Mouse (Mus musculus) MN1 (cell line): ENCODE results near the gene C9.

ENCODE experiments used
- DNase-seq: peaks from one replicate; pipeline ENCODE4 v3.0.0-alpha.2; 2016; ENCODE audit warnings: low spot score

The C9 gene

DNA sequence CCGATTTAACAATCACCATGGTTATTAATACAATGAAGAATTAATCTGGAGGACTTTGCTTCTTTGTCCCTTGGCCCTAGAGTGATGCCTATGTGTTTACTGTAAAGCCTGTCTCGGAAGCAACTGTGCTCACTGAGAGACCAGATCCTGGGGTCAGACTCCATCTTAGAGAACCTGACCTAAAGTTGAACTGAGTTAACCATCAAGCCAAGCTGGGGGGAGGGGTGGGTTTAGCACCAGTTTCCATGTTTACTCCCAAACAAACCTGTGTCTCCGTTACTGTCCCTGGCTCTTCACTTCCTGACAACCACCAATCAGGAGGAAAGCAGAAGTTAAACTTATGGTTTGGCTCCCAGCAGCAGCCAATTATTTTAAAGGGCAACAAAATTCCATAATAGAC, 38.4 kb downstream of the C9 start:
- DNase-seq: no peak

- DNase-seq: no peak
Measured at GRCm38 (mm10) chr15:6492386-6492785, 47.3 kb downstream of the C9 start.

- no peak for DNase-seq
Measured at GRCm38 (mm10) chr15:6498396-6499070, 53.4 kb downstream of the C9 start.

GRCm38 (mm10) chr15:6500787-6501186, 55.7 kb downstream of the C9 start:
- DNase-seq: no peak

- DNase-seq: no peak
Measured at GRCm38 (mm10) chr15:6517525-6517924, 72.4 kb downstream of the C9 start.

DNA sequence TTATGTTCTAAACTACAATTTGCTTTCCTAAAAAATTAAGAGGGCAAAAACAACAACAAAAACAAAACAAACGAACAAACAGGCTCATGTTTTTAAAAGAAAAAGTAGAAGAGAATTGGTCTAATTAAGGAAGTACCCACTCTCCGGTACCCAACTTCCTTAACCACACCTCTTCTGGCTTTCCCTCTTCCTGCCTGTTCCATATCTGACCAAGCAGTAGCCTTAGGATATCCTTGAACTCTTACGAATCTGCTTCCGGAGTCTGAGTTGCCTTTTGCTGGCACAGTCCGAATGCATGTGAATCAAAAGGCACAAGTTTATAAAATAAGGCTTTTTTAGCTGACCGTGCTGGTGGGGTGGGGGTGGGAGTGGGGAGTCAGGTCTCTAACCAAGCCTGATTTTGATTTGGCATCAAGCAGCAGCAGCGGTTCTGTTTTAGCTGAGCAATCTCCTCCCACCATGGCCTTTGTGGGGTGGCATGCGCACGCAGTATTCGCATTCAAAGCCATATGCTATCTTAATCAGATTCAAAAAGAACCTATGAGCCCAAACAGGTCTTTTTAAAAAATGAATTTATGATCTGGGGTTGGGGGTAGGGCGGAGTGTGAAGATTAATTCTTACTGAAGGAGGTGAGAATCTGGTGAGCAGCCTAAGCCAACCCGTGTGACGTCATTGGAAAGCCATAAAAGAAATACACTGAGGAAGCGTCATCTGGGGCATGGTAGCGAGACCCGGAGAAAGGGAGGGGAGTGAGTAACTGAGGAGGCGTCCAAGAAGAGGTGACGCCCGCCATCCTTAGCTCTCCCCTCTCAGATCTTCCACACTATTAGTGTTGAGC, 74.5 kb downstream of the C9 start:
- DNase-seq: no peak

DNA sequence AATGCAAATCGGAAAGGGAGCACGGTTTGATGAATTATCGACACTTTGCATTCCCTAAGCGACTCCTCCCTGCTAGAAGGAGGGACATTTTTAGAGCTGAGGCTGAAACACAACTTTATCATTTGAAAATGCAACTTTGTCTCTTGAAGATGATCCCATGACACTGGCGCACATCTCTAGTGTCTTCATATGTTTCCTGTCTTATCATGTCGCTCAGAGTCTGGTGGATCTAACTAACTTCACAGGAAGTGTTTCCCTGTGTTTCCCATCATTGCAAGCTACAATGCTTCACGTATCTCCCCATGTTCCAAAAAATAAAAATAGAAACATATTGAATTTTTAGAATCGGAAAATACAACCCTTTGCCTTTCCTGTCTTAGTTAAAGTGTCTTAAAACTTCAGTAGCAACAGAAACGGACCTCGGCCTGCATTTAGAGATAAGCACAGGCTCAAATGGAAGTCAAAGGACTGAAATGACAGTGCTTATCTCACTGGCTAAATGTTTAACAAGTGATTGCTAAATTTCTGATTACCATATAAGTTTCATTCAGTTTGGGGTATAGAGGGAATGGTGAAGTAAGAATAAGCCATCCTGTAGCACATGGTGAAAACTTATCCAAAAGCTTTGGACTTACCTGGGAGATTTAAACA, 75.5 kb downstream of the C9 start:
- DNase-seq: no peak

DNA sequence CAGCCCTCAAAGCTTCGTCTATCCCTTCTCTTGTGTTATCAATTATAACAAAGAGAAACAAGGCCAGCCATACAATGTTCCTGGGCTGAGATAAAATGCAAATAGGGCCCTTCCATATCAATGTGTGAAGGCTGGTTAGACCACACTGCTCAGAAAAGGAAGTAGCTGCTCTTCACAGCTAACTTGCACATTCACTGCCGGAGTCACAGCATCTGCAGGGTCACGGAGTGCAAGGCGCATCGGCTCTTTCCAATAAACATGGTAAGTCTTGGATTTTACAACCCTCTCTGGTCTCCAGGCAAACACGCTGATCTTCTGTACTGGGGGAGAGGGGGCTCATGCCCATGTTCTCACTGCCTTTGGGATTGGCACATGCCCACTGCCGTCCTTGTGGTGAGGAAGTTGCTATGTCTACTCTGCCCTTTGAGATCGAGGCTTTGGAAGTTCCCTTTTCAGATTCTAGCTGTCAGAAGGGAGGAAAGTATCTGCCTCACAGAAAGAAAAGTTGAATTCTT, 77.6 kb downstream of the C9 start, which contains the start of gene Fyb:
Gene Fyb (plus strand): TSS at position 201 of the 515 bp plus-strand sequence.
- DNase-seq: no peak

DNA sequence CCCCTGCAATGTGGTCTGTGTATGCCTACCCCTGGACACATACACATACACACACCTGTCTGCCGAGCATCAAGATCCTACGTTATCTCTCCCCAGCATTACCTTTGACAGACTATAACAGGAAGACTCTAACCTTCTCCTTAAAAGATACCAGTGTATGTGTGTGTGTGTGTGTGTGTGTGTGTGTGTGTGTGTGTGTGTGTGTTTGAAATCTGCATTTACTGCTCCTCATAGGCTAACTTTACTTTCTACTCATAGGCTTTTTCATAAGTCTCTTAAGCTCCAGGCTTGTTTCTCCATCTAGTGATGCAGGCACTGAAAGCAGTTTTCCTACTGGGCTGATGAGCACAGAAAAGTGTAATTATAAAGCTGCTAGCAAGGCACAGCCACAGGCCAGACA, 79.7 kb downstream of the C9 start:
- DNase-seq: no peak

GRCm38 (mm10) chr15:6525386-6525785, 80.3 kb downstream of the C9 start:
- no peak for DNase-seq

DNA sequence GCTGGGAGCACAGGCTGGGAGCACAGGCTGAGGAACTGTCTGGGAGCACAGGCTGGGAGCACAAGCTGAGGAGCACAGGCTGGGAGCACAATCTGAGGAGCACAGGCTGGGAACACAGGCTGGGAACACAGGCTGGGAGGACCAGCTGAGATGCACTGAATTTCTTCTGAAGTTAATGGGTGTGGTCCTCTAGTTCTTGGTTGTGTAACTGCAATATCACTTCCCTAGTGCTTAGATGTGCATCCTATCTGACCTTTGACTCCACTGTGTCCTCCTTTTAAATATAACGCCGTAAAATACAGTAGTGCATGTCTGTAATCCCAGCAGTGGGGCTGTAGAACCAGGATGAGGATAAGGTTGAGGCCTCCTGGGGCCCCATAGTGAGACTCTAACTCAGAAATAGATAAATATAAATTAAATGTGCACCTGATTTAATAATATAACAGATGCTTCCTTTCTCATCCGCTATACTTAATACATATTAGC, 88.8 kb downstream of the C9 start:
- no peak for DNase-seq

GRCm38 (mm10) chr15:6534592-6534991, 89.5 kb downstream of the C9 start:
- no peak for DNase-seq

GRCm38 (mm10) chr15:6539639-6540338, 94.7 kb downstream of the C9 start:
- no peak for DNase-seq
